Mouse (Mus musculus): ENCODE results near the gene Gm47289.

DNA sequence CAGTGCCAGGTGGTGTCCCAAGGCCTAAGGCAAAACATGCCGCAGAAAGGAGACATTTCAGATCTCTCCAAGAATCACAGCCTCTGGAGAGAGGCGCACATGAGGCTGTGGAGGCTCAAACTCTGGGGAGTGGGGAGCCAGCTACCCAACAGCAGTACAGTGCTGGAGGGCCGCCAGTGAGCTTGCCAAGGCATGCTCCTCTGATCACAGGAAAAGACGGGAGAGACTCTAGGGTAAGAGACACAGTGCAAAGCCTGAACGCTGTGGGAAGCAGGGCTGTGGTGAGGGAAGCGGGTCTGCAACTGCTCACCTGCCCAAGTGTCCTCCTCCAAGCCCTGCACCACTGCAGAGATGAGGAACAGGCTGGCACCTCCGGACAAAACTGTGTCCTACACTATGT is 3.1 kb upstream of the Gm47289 start:
- no peak for TF ChIP-seq HCFC1 (IDR thresholded peaks at IDR 0.05; ENCODE audit: borderline replicate concordance, insufficient read depth, low read length)
- TF ChIP-seq CHD2 (IDR thresholded peaks at IDR 0.05; ENCODE audit: low read depth, low read length), result no peak
- no peak for TF ChIP-seq ZNF384 (IDR thresholded peaks at IDR 0.05; ENCODE audit: low read depth, low read length)
- TF ChIP-seq MAFK (IDR thresholded peaks at IDR 0.05; ENCODE audit: insufficient read depth, low read depth, low read length), result no peak
